Mouse (Mus musculus) cortical plate, adult 2 months (tissue): ENCODE data around the gene Adamtsl1.

Experiments used
- CTCF ChIP-seq: fragments of 200-500 bp; IDR thresholded peaks from 2 replicates; pipeline ENCODE4 v1.5.1; 2011; ENCODE audit warnings: mild to moderate bottlenecking, control low read depth, low read length; ENCODE audit not compliant: insufficient read depth; ENCODE audit errors: extremely low read depth
- POLR2A ChIP-seq: fragments of 200-500 bp; IDR thresholded peaks from 2 replicates; pipeline ENCODE4 v1.6.1; 2011; ENCODE audit warnings: mild to moderate bottlenecking, low read length, control low read depth; ENCODE audit not compliant: insufficient read depth; ENCODE audit errors: extremely low read depth

DNA sequence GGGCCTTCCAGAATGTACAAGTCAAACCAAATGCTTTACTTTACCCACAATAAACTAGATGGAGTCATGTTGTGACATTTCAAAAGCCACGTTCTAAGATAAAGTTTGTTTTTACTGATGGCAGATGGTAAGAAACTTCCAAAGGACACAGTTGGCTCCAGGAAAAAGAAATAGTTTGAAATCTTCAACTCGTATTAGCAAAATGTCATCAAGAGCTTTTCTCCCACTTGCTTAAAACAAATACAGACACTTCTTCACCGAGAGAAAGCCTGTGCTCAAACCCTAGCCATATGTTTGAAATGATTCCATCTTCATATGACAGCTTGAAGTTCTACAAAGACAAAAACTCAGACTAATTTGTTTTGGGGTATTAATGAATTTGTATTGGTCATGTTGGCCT, 211.0 kb downstream of the Adamtsl1 start:
- TF ChIP-seq POLR2A (no peak), CTCF (no peak)
